Mouse (Mus musculus): Measurements from ENCODE around the gene Tbc1d30. TPM values are rescaled to one million over a fixed set of nuclear protein-coding genes. Genes with fewer than 3 reads are reported as not detected.

The Tbc1d30 gene
- polyA plus RNA-seq, 1 experiment from 2014 or later, result 2.8 TPM

- WGBS, result 80% methylated on average over 16 of the region's 16 CpGs
- no peak for ATAC-seq (ENCODE audit: low FRiP score)
These were observed 56.6 kb downstream of the Tbc1d30 start for GRCm38 (mm10) chr10:121294471-121294870.

GRCm38 (mm10) chr10:121293829-121294228 lies 57.2 kb downstream of the Tbc1d30 start:
- Histone ChIP-seq H3K4me2 (no peak overlapping the region), H3K9ac (ENCODE audit: low read length) (no peak overlapping the region), H3K9me3 (ENCODE audit: control insufficient read depth, low read length) (no peaks in the 10 kb centered on the region), H3K4me1 (ENCODE audit: control insufficient read depth, insufficient read depth, low read length) (no peaks in the 10 kb centered on the region; the same call in 1 of the 2 replicates), H3K27ac (ENCODE audit: low read depth, low read length) (no peak overlapping the region), H3K27me3 (ENCODE audit: control insufficient read depth, insufficient read depth, low read length) (no peaks in the 10 kb centered on the region), H3K36me3 (ENCODE audit: control insufficient read depth, insufficient read depth, low read length) (no peaks in the 10 kb centered on the region), H3K4me3 (ENCODE audit: low read depth, low read length) (no peak overlapping the region)
- ATAC-seq (ENCODE audit: low FRiP score), result no peak
- no peak for DNase-seq (ENCODE audit: low spot score, missing footprints)
- 71% methylated on average over 8 of the region's 8 CpGs for WGBS

More at GRCm38 (mm10) chr10:121294471-121294870, 56.6 kb downstream of the Tbc1d30 start:
- no peak overlapping the region for H3K4me3 ChIP-seq (ENCODE audit: low read depth, low read length)
- H3K9ac ChIP-seq (ENCODE audit: low read length), result no peak overlapping the region
- H3K4me2 ChIP-seq, result no peak overlapping the region
- no peak for DNase-seq (ENCODE audit: low spot score, missing footprints)
- no peaks in the 10 kb centered on the region for H3K9me3 ChIP-seq (ENCODE audit: control insufficient read depth, low read length)
- H3K4me1 ChIP-seq (ENCODE audit: control insufficient read depth, insufficient read depth, low read length), result no peaks in the 10 kb centered on the region; the same call in 1 of the 2 replicates
- no peaks in the 10 kb centered on the region for H3K36me3 ChIP-seq (ENCODE audit: control insufficient read depth, insufficient read depth, low read length)
- H3K27me3 ChIP-seq (ENCODE audit: control insufficient read depth, insufficient read depth, low read length), result no peaks in the 10 kb centered on the region
- H3K27ac ChIP-seq (ENCODE audit: low read depth, low read length), result no peak overlapping the region

GRCm38 (mm10) chr10:121291272-121291917 lies 59.7 kb downstream of the Tbc1d30 start:
- peak; percentile 56; the same call in 1 of the 2 replicates for ATAC-seq (ENCODE audit: low FRiP score)

GRCm38 (mm10) chr10:121290682-121291078 lies 60.4 kb downstream of the Tbc1d30 start:
- Histone ChIP-seq H3K4me2 (peak overlapping the region; percentile 2; the same call in 1 of the 2 replicates), H3K27me3 (ENCODE audit: control insufficient read depth, insufficient read depth, low read length) (no peaks in the 10 kb centered on the region), H3K4me3 (ENCODE audit: low read depth, low read length) (no peak overlapping the region), H3K27ac (ENCODE audit: low read depth, low read length) (no peak overlapping the region; the same call in 1 of the 2 replicates), H3K36me3 (ENCODE audit: control insufficient read depth, insufficient read depth, low read length) (no peaks in the 10 kb centered on the region), H3K9me3 (ENCODE audit: control insufficient read depth, low read length) (no peaks in the 10 kb centered on the region), H3K4me1 (ENCODE audit: control insufficient read depth, insufficient read depth, low read length) (no peaks in the 10 kb centered on the region), H3K9ac (ENCODE audit: low read length) (no peak overlapping the region)
- WGBS, result 58% methylated on average over 20 of the region's 20 CpGs
- ATAC-seq (ENCODE audit: low FRiP score) (peak; percentile 67), DNase-seq (ENCODE audit: low spot score, missing footprints) (peak; percentile 83)

More at GRCm38 (mm10) chr10:121291272-121291917, 59.7 kb downstream of the Tbc1d30 start:
- no peak for DNase-seq (ENCODE audit: low spot score, missing footprints)
- H3K4me3 ChIP-seq (ENCODE audit: low read depth, low read length), result no peak overlapping the region
- H3K4me1 ChIP-seq (ENCODE audit: control insufficient read depth, insufficient read depth, low read length), result no peaks in the 10 kb centered on the region
- no peaks in the 10 kb centered on the region for H3K27me3 ChIP-seq (ENCODE audit: control insufficient read depth, insufficient read depth, low read length)
- H3K36me3 ChIP-seq (ENCODE audit: control insufficient read depth, insufficient read depth, low read length), result no peaks in the 10 kb centered on the region
- H3K9ac ChIP-seq (ENCODE audit: low read length), result no peak overlapping the region
- no peaks in the 10 kb centered on the region for H3K9me3 ChIP-seq (ENCODE audit: control insufficient read depth, low read length)
- H3K4me2 ChIP-seq, result peak overlapping the region; percentile 2; the same call in 1 of the 2 replicates
- WGBS, result 90% methylated on average over 10 of the region's 10 CpGs
- no peak overlapping the region for H3K27ac ChIP-seq (ENCODE audit: low read depth, low read length)

GRCm38 (mm10) chr10:121289970-121290681 lies 61.0 kb downstream of the Tbc1d30 start:
- 41% methylated on average over 2 of the region's 4 CpGs for WGBS
- no peak for DNase-seq (ENCODE audit: low spot score, missing footprints)
- H3K9me3 ChIP-seq (ENCODE audit: control insufficient read depth, low read length), result no peaks in the 10 kb centered on the region
- no peak overlapping the region for H3K27ac ChIP-seq (ENCODE audit: low read depth, low read length)
- H3K4me3 ChIP-seq (ENCODE audit: low read depth, low read length), result no peak overlapping the region
- peak; percentile 25; the same call in 1 of the 2 replicates for ATAC-seq (ENCODE audit: low FRiP score)
- H3K9ac ChIP-seq (ENCODE audit: low read length), result no peak overlapping the region
- H3K4me2 ChIP-seq, result no peak overlapping the region
- H3K36me3 ChIP-seq (ENCODE audit: control insufficient read depth, insufficient read depth, low read length), result no peaks in the 10 kb centered on the region
- no peaks in the 10 kb centered on the region for H3K27me3 ChIP-seq (ENCODE audit: control insufficient read depth, insufficient read depth, low read length)
- H3K4me1 ChIP-seq (ENCODE audit: control insufficient read depth, insufficient read depth, low read length), result no peaks in the 10 kb centered on the region

GRCm38 (mm10) chr10:121282926-121283325 lies 68.2 kb downstream of the Tbc1d30 start:
- no peak overlapping the region for H3K27ac ChIP-seq (ENCODE audit: low read depth, low read length)
- H3K4me3 ChIP-seq (ENCODE audit: low read depth, low read length), result no peak overlapping the region
- H3K4me2 ChIP-seq, result no peak overlapping the region
- no peaks in the 10 kb centered on the region for H3K27me3 ChIP-seq (ENCODE audit: control insufficient read depth, insufficient read depth, low read length)
- DNase-seq (ENCODE audit: low spot score, missing footprints) (no peak), ATAC-seq (ENCODE audit: low FRiP score) (no peak)
- WGBS, result 89% methylated on average over 6 of the region's 6 CpGs
- peaks cover 2% of the 10 kb centered on the region; the same call in 1 of the 2 replicates for H3K4me1 ChIP-seq (ENCODE audit: control insufficient read depth, insufficient read depth, low read length)
- no peaks in the 10 kb centered on the region for H3K9me3 ChIP-seq (ENCODE audit: control insufficient read depth, low read length)
- no peak overlapping the region for H3K9ac ChIP-seq (ENCODE audit: low read length)
- H3K36me3 ChIP-seq (ENCODE audit: control insufficient read depth, insufficient read depth, low read length), result no peaks in the 10 kb centered on the region

GRCm38 (mm10) chr10:121282436-121282835 lies 68.6 kb downstream of the Tbc1d30 start:
- WGBS, result 78% methylated on average over 11 of the region's 11 CpGs
- DNase-seq (ENCODE audit: low spot score, missing footprints) (no peak), ATAC-seq (ENCODE audit: low FRiP score) (no peak)
- no peak overlapping the region for H3K9ac ChIP-seq (ENCODE audit: low read length)
- peaks cover 2% of the 10 kb centered on the region; the same call in 1 of the 2 replicates for H3K4me1 ChIP-seq (ENCODE audit: control insufficient read depth, insufficient read depth, low read length)
- no peaks in the 10 kb centered on the region for H3K9me3 ChIP-seq (ENCODE audit: control insufficient read depth, low read length)
- H3K36me3 ChIP-seq (ENCODE audit: control insufficient read depth, insufficient read depth, low read length), result no peaks in the 10 kb centered on the region
- H3K4me2 ChIP-seq, result no peak overlapping the region
- no peak overlapping the region for H3K4me3 ChIP-seq (ENCODE audit: low read depth, low read length)
- H3K27ac ChIP-seq (ENCODE audit: low read depth, low read length), result no peak overlapping the region
- H3K27me3 ChIP-seq (ENCODE audit: control insufficient read depth, insufficient read depth, low read length), result no peaks in the 10 kb centered on the region

- Histone ChIP-seq H3K36me3 (ENCODE audit: control insufficient read depth, insufficient read depth, low read length) (no peaks in the 10 kb centered on the region), H3K9ac (ENCODE audit: low read length) (no peak overlapping the region), H3K4me1 (ENCODE audit: control insufficient read depth, insufficient read depth, low read length) (peaks cover 2% of the 10 kb centered on the region; the same call in 1 of the 2 replicates), H3K27me3 (ENCODE audit: control insufficient read depth, insufficient read depth, low read length) (no peaks in the 10 kb centered on the region), H3K4me2 (no peak overlapping the region), H3K4me3 (ENCODE audit: low read depth, low read length) (no peak overlapping the region), H3K9me3 (ENCODE audit: control insufficient read depth, low read length) (no peaks in the 10 kb centered on the region), H3K27ac (ENCODE audit: low read depth, low read length) (no peak overlapping the region)
- ATAC-seq (ENCODE audit: low FRiP score) (no peak), DNase-seq (ENCODE audit: low spot score, missing footprints) (no peak)
- 91% methylated on average over 11 of the region's 11 CpGs for whole genome bisulfite sequencing
These were observed 70.1 kb downstream of the Tbc1d30 start for GRCm38 (mm10) chr10:121280943-121281342.

DNA sequence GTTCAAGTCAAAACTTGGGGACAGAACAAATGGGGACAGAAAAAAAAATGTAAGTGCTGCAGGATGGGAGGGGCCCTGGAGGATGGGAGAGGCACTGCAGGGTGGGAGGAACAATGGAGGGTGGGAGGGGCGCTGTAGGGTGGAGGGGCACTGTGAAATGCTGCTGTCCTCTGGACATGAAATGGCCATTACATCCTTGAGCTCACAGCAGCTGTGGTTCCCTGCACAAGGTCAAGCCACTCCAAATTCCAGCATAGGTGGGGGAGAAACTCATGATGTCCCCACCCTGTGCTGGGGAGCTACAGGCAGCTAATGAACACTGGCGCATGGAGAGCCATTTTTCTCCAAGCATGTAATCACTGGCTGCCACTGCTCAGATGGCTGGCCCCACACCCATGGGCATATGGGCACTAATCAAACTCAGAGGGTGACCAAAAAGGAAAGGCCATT lies 74.0 kb downstream of the Tbc1d30 start:
- no peak overlapping the region for H3K4me3 ChIP-seq (ENCODE audit: low read depth, low read length)
- no peak for DNase-seq (ENCODE audit: low spot score, missing footprints)
- 84% methylated on average over 2 of the region's 2 CpGs for WGBS
- no peak overlapping the region for H3K27ac ChIP-seq (ENCODE audit: low read depth, low read length)
- no peak for ATAC-seq (ENCODE audit: low FRiP score)
- no peaks in the 10 kb centered on the region for H3K4me1 ChIP-seq (ENCODE audit: control insufficient read depth, insufficient read depth, low read length)
- H3K27me3 ChIP-seq (ENCODE audit: control insufficient read depth, insufficient read depth, low read length), result no peaks in the 10 kb centered on the region
- no peak overlapping the region for H3K4me2 ChIP-seq
- no peak overlapping the region for H3K9ac ChIP-seq (ENCODE audit: low read length)
- no peaks in the 10 kb centered on the region for H3K36me3 ChIP-seq (ENCODE audit: control insufficient read depth, insufficient read depth, low read length)
- no peaks in the 10 kb centered on the region for H3K9me3 ChIP-seq (ENCODE audit: control insufficient read depth, low read length)
